Mouse (Mus musculus) embryonic facial prominence, embryonic 10.5 days (tissue): ENCODE data around the gene Mn1. TPM values are rescaled to one million over a fixed set of nuclear protein-coding genes. Genes with fewer than 3 reads are reported as not detected.

Experiments used
- DNase-seq: peaks from one replicate; pipeline ENCODE4 v3.0.0-alpha.2; 2017; ENCODE audit warnings: low spot score
- H3K27ac ChIP-seq: fragments of 300-500 bp; sonication (generic); replicated peaks from 2 replicates; pipeline ENCODE4 v1.5.1; 2016; ENCODE audit warnings: mild to moderate bottlenecking
- H3K27me3 ChIP-seq: fragments of 300-500 bp; sonication (generic); replicated peaks from 2 replicates; pipeline ENCODE4 v1.6.1; 2016; ENCODE audit warnings: low read depth, mild to moderate bottlenecking; ENCODE audit not compliant: poor library complexity, severe bottlenecking
- H3K36me3 ChIP-seq: fragments of 300-500 bp; sonication (generic); replicated peaks from 2 replicates; pipeline ENCODE4 v1.6.1; 2016; ENCODE audit warnings: mild to moderate bottlenecking, moderate library complexity
- H3K4me1 ChIP-seq: fragments of 300-500 bp; sonication (generic); 2 replicates; pipeline ENCODE4 v1.6.1; 2016
- H3K4me3 ChIP-seq: fragments of 300-500 bp; sonication (generic); 2 replicates; pipeline ENCODE4 v1.5.1; 2016; ENCODE audit warnings: mild to moderate bottlenecking, moderate library complexity
- H3K9me3 ChIP-seq: fragments of 300-500 bp; sonication (generic); 2 replicates; pipeline ENCODE4 v1.6.1; 2016; ENCODE audit warnings: mild to moderate bottlenecking
- WGBS: fragments of 180-500 bp; shearing (Covaris S2); methylation state at CpG from one replicate; pipeline ENCODE4 v1.1.7; 2016; 5-methylcytosine and 5-hydroxymethylcytosine counted together
- polyA plus RNA-seq: library from polyadenylated mRNA; unstranded; fragments of >200 nt; fragmentation: Nextera tagmentation; extraction: Ambion mirVana; gene quantifications from 2 replicates; pipeline ENCODE4 v1.2.1, GENCODE M21; 2016

Mn1 gene
- polyA plus RNA-seq, 1 experiment from 2014 or later: 49.5 TPM

DNA sequence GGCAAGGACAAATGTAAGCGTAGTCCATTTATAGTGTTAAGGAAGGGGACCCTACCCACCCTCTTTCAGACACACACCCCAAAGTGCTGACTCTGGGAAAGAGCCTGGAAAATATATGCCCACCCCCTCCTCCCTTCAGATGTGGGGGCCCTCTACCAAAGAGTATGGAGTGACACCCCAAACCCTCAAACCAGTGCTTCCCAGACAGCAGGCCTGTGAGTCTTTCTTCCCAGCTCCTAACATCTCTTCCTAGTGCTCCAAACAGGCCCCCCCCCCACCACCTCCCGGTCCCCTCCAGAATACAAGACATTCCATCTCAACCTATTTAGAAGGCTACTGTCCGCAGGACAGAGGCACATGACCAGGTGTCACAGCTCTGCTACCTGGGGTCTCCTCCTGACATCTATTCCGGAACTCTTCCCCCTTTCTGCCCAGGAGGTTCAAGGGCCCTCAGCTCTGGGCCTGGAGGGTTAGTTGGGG is 2.4 kb upstream of the Mn1 start:
- peak overlapping the region; percentile 99 for H3K27ac ChIP-seq
- peaks cover 59% of the 10 kb centered on the region for H3K4me1 ChIP-seq
- peak; percentile 45 for DNase-seq
- H3K4me3 ChIP-seq: peak overlapping the region; percentile 99
- peaks cover 44% of the 10 kb centered on the region for H3K27me3 ChIP-seq
- H3K36me3 ChIP-seq: peaks cover 17% of the 10 kb centered on the region
- 23% methylated on average over 4 of the region's 4 CpGs for WGBS
- no peaks in the 10 kb centered on the region for H3K9me3 ChIP-seq

DNA sequence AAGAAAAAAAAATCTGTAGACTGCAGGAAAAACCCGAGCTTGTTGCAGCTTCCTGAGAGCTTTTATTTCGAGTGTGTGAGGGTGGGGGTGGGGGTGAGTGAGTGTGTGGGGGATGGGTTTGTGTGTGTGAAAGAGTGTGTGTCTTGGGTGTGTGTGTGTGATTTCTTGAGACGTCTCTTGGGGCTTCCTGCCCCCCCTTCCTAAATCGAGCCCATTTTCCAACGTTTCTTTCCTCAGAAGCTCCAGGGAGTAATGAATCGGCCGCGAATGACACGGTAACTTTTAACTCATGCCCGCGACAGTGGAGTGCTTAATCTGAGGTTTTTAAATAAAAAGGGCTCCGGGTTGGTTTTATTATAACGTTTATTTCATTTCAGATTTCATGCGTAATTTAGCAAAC is 1.6 kb upstream of the Mn1 start:
- 1% methylated on average over 14 of the region's 14 CpGs for WGBS
- peak overlapping the region; percentile 99 for H3K4me3 ChIP-seq
- H3K4me1 ChIP-seq: peaks cover 63% of the 10 kb centered on the region
- peaks cover 25% of the 10 kb centered on the region for H3K36me3 ChIP-seq
- peaks cover 48% of the 10 kb centered on the region for H3K27me3 ChIP-seq
- H3K9me3 ChIP-seq: no peaks in the 10 kb centered on the region
- peak overlapping the region; percentile 99 for H3K27ac ChIP-seq
- peak; percentile 37 for DNase-seq

DNA sequence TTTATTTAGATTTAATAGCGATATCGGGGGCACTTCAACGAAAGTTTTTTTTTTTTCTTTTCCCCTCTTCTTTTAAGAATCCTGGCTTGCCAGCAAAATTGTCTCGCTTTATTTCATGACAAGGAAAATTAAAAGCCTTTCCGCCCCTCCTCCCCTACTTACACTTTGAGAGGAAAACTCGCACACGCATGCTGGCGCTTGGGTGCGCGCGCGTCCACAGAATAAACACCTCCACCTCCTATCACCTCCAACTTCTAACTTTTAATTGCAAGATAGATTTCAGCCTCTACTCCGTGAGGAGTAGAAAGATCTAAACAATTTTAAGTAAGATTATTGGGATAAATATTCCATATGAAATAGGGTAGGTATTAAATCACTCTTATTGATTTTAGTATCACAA is 1.1 kb upstream of the Mn1 start:
- H3K27ac ChIP-seq: peak overlapping the region; percentile 99
- H3K4me1 ChIP-seq: peaks cover 68% of the 10 kb centered on the region
- 1% methylated on average over 13 of the region's 13 CpGs for WGBS
- no peaks in the 10 kb centered on the region for H3K9me3 ChIP-seq
- peaks cover 29% of the 10 kb centered on the region for H3K36me3 ChIP-seq
- H3K4me3 ChIP-seq: peak overlapping the region; percentile 99
- DNase-seq: peak; percentile 60
- peaks cover 52% of the 10 kb centered on the region for H3K27me3 ChIP-seq

DNA sequence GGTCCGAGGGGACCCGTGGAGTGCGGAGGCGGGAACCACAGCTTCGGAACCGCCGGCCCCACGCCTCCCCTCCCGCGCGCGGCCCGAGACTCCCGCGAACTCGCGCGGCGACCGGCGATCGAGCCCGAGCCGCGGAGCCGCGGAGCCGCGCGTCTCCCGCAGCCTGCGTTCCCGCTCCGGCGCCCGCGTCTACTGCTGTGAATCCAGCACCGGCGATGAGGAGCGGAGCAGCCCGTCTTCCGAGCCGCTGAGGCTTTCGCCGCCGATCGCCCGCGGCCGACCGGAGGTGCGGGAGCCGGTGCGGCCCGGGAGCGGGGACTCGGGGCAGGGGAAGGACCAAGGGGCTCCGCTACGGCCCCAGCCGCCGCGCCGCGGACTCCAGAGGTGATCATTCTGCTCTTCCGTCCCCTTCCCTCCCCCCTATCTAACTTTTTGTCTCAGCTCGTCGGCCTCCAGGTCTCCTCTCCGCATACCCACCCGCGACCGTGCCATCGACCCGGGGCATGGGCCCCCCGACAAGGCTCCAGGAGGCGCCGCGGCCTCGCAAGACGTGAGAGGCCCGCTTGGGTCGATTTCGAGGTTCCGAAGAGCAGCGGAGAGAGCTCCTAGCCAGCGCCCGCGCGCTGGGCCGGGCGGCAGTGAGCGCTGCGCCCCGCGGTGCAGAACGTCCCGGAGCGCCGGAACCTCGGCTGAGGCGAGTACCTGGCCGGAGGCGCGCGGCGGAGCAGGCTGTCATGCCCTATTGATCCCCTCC is 393 bp downstream of the Mn1 start:
- Histone ChIP-seq H3K9me3 (no peaks in the 10 kb centered on the region), H3K36me3 (peaks cover 44% of the 10 kb centered on the region), H3K27me3 (peaks cover 45% of the 10 kb centered on the region), H3K4me1 (peaks cover 83% of the 10 kb centered on the region), H3K27ac (peak overlapping the region; percentile 99), H3K4me3 (peak overlapping the region; percentile 99)
- DNase-seq: no peak
- WGBS: under 1% methylated on average over 105 of the region's 105 CpGs

DNA sequence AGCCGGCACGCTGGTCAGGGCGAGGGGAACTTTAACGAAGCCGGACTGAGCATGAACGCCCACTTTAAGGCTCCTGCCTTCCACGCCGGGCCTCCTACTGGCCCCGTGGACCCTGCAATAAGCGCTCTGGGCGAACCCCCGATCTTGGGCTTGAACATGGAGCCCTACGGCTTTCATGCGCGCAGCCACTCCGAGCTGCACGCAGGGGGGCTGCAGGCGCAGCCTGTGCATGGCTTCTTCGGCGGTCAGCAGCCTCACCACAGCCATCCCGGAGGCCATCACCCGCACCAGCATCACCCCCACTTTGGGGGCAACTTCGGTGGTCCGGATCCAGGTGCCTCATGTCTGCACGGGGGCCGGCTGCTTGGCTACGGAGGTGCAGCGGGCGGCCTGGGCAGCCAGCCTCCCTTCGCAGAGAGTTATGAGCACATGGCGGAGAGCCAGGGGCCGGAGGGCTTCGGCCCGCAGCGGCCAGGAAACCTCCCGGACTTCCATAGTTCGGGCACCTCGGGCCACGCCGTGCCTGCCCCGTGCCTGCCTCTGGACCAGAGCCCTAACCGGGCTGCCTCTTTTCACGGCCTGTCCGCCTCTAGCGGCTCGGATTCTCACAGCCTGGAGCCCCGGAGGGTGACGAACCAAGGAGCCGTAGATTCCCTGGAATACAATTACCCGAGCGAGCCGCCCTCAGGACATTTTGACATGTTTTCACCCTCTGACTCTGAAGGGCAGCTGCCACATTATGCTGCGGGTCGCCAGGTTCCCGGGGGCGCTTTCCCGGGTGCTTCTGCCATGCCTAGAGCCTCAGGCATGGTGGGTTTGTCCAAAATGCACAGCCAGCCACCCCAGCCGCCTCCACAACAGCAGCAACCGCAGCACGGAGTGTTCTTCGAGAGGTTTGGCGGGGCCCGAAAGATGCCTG is 1.3 kb downstream of the Mn1 start:
- WGBS: under 1% methylated on average over 63 of the region's 63 CpGs
- Histone ChIP-seq H3K4me3 (peak overlapping the region; percentile 99), H3K27ac (peak overlapping the region; percentile 99), H3K27me3 (peaks cover 38% of the 10 kb centered on the region), H3K36me3 (peaks cover 51% of the 10 kb centered on the region), H3K4me1 (peaks cover 87% of the 10 kb centered on the region), H3K9me3 (no peaks in the 10 kb centered on the region)
- peak; percentile 71 for DNase-seq

DNA sequence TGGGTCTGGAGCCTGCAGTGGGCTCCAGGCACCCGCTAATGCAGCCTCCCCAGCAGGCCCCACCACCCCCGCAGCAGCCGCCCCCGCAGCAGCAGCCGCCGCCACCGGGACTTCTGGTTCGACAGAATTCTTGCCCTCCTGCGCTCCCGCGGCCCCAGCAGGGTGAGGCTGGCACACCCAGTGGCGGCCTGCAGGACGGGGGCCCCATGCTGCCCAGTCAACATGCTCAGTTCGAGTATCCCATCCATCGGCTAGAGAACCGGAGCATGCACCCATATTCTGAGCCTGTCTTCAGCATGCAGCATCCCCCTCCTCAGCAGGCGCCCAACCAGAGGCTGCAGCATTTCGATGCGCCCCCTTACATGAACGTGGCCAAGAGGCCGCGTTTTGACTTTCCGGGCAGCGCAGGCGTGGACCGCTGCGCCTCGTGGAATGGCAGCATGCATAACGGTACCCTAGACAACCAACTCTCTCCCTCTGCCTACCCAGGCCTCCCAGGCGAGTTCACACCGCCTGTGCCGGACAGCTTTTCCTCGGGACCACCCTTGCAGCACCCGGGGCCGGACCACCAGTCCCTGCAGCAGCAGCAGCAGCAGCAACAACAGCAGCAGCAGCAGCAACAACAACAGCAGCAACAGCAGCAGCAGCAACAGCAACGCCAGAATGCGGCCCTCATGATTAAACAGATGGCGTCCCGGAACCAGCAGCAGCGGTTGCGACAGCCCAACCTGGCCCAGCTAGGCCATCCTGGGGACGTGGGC is 2.1 kb downstream of the Mn1 start:
- Histone ChIP-seq H3K4me3 (peak overlapping the region; percentile 99), H3K4me1 (peaks cover 87% of the 10 kb centered on the region), H3K9me3 (no peaks in the 10 kb centered on the region), H3K36me3 (peaks cover 59% of the 10 kb centered on the region), H3K27ac (peak overlapping the region; percentile 99), H3K27me3 (peaks cover 30% of the 10 kb centered on the region)
- 3% methylated on average over 42 of the region's 42 CpGs for WGBS
- peak; percentile 64 for DNase-seq

DNA sequence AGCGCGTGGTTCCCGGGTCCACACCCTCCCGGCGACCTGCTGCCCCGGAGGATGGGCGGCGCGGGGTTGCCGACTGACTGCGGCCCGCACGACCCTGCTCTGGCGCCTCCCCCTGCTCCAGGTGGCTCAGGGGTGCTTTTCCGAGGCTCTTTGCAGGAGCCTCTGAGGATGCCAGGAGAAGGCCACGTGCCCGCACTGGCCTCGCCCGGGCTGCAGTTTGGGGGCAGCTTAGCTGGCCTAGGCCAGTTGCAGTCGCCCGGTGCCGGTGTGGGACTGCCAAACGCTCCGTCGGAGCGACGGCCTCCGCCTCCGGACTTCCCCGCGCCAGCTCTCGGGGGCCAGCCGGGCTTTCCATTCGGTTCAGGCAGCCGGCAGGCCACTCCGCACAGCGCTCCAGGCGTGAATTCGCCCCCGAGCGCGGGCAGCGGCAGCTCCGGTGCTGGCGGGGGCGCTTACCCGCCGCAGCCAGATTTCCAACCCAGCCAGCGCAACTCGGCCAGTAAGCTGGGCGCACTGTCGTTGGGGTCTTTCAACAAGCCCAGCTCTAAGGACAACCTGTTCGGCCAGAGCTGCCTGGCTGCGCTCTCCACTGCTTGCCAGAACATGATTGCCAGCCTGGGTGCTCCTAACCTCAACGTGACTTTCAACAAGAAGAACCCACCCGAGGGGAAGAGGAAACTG is 3.0 kb downstream of the Mn1 start:
- peak; percentile 62 for DNase-seq
- 2% methylated on average over 56 of the region's 56 CpGs for WGBS
- peaks cover 68% of the 10 kb centered on the region for H3K36me3 ChIP-seq

DNA sequence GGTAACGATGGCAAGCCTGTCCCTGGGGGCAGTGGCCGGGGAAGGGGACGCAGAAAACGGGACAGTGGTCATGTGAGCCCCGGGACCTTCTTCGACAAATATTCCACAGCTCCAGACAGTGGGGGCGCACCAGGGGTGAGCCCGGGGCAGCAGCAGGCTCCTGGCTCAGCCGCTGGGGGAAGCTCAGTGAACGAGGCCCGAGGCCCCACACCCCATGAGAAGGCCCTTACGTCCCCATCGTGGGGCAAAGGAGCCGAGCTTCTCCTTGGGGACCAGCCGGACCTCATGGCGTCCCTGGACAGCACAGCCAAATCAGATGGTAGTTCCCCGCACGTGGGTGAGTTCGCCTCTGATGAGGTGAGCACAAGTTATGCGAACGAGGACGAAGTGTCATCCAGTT is 3.7 kb downstream of the Mn1 start:
- 32% methylated on average over 22 of the region's 22 CpGs for WGBS
- peaks cover 30% of the 10 kb centered on the region for H3K27me3 ChIP-seq
- H3K27ac ChIP-seq: peak overlapping the region; percentile 99
- DNase-seq: peak; percentile 55
- H3K4me1 ChIP-seq: peaks cover 87% of the 10 kb centered on the region
- no peaks in the 10 kb centered on the region for H3K9me3 ChIP-seq
- H3K36me3 ChIP-seq: peaks cover 74% of the 10 kb centered on the region
- peak overlapping the region; percentile 99 for H3K4me3 ChIP-seq

More for the DNA sequence above, 3.0 kb downstream of the Mn1 start:
- peak overlapping the region; percentile 99 for H3K4me3 ChIP-seq
- H3K27me3 ChIP-seq: peaks cover 30% of the 10 kb centered on the region
- H3K4me1 ChIP-seq: peaks cover 87% of the 10 kb centered on the region
- peak overlapping the region; percentile 99 for H3K27ac ChIP-seq
- H3K9me3 ChIP-seq: no peaks in the 10 kb centered on the region

DNA sequence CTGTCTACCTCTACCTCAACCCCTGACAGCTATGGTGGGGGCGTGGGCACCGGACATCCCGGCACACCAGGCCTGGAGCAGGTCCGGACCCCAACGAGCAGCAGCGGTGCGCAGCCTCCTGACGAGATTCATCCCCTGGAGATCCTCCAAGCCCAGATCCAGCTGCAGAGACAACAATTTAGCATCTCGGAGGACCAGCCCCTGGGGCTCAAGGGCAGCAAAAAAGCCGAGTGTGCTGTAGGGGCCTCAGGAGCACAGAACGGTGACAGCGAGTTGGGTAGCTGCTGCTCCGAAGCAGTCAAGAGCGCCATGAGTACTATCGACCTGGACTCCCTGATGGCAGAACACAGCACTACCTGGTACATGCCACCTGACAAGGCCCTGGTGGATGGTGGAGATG is 4.3 kb downstream of the Mn1 start:
- no peaks in the 10 kb centered on the region for H3K9me3 ChIP-seq
- H3K27ac ChIP-seq: peak overlapping the region; percentile 99
- WGBS: 48% methylated on average over 15 of the region's 15 CpGs
- peaks cover 80% of the 10 kb centered on the region for H3K36me3 ChIP-seq
- H3K4me3 ChIP-seq: peak overlapping the region; percentile 99
- peaks cover 90% of the 10 kb centered on the region for H3K4me1 ChIP-seq
- DNase-seq: no peak
- H3K27me3 ChIP-seq: peaks cover 30% of the 10 kb centered on the region

DNA sequence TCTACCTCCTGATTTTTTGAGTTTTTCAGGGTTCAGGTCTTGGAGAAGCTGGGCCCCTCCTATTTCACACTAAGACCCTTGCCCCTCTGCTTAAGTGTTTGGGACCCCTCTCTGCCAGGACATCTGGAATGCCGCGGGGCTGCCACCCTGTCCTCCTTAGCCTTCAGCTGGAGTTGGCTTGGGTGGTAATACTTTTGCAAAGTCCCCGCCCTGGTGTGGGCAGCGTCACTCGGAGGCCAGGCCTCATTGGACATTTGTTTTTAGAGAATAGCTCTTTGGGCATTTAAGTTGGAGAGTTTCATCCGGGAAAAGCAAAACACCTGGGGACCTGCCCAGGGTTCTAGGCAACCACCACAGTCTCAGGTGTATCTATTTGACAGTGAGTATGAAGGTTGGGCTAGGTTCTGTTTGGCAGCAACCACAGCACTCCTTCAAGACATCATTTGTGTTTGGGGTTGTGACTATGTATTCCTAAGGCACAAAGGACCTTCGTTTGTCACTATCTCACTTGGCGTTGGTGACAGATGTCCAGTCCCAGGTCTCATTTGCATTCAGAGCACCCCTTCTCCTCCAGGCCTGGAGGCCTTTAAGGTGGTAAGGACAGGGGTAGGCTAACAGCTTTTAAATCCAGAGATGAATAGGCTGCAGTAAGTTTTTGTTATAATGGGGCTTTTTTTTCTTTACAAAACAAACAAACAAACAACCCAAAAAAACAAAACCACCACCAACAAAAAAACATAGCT is 5.1 kb downstream of the Mn1 start:
- Histone ChIP-seq H3K36me3 (peaks cover 88% of the 10 kb centered on the region), H3K4me3 (peak overlapping the region; percentile 99), H3K27me3 (peaks cover 30% of the 10 kb centered on the region), H3K9me3 (no peaks in the 10 kb centered on the region), H3K27ac (peak overlapping the region; percentile 99), H3K4me1 (peaks cover 93% of the 10 kb centered on the region)
- no peak for DNase-seq
- 57% methylated on average over 8 of the region's 8 CpGs for WGBS

DNA sequence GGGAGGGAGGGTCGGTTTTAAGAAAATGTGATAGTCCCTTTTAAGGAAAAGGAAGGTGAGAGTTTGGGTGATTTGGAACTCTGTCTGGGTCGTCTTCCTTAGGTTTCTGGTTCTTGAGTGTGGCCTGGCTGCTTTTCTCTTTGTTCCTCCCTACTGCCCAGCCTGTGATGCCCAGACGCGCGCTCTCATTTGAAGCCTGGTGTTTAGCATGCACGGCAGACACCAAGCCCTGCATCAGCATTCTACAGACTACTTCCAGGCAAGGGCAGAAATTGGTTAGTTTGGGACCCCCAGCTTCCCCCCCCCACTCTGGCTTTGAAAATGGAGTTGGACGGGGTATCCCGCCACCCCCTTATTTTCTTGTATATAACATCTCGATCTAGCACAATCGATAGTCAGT is 5.8 kb downstream of the Mn1 start:
- Histone ChIP-seq H3K36me3 (peaks cover 96% of the 10 kb centered on the region), H3K9me3 (no peaks in the 10 kb centered on the region), H3K4me1 (peaks cover 98% of the 10 kb centered on the region), H3K27me3 (peaks cover 30% of the 10 kb centered on the region), H3K4me3 (peak overlapping the region; percentile 99), H3K27ac (peak overlapping the region; percentile 49)
- DNase-seq: no peak
- 67% methylated on average over 10 of the region's 10 CpGs for WGBS
